Mouse (Mus musculus) urinary bladder, postnatal 4 days (tissue): ENCODE data around the gene Adap1.

Experiments
- DNase-seq, 2 experiments: peaks; one replicate each; pipeline ENCODE4 v3.0.0; 2021 to 2022; ENCODE audit warnings: low spot score in 2 of 2

The Adap1 gene

DNA sequence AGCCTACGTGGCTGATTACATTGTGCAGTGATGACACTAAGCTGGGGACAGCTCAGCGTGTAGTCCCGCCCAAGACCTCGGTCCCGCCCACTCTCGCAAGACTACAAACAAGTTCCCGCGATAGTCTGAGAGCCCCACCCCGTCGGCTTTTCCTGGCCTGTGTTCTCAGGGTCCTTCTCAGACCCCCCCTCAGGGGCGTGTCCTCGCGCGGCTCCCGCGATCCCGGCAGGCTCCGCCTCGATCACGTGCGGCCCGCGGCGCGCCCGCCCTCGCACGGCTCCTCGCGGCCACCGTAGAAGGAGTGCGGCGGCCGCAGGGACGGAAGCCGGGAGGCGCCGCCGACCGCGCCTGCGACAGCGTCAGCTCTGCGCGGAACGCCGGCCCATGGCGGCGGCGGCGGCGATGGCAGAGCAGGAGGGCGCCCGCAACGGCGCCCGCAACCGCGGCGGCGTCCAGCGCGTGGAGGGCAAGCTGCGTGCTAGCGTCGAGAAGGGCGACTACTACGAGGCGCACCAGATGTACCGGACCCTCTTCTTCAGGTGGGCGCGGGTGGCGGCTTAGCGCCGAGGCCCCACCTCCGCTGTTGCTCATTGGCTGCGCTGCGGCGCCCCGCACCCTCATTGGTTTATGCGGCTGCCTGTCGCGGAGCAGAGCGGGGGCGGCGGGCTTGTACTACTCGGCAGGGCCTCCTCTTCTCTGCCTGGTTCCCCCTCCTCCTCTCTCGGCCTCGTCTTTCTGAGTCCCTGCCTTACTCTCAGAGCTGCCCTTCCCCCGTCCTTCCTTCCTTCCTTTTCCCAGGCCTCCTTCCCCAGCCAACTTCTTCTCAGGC, 73.1 kb downstream of the Adap1 start, which contains the start of gene Get4:
Get4 (plus strand) TSS at position 244 of the 829 bp plus-strand sequence.
- DNase-seq, result peak; percentile 99 to 100

DNA sequence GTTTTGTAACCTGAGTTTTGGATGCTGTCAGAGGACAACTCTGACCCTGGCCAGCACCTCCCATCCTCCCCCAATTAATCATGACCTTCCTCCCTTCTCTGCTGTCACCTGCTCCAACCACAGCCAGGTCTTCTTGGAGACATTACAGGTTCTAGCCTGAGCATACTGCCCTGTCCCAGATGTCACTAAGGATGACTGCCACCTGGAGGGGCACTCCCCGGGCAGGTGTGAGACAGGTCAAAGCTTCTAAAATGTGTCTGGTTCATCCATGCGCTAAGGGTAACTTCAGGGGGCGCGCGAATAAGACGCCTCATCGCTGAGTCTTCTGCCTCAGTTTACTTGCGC, 73.7 kb downstream of the Adap1 start:
- DNase-seq, result no peak

DNA sequence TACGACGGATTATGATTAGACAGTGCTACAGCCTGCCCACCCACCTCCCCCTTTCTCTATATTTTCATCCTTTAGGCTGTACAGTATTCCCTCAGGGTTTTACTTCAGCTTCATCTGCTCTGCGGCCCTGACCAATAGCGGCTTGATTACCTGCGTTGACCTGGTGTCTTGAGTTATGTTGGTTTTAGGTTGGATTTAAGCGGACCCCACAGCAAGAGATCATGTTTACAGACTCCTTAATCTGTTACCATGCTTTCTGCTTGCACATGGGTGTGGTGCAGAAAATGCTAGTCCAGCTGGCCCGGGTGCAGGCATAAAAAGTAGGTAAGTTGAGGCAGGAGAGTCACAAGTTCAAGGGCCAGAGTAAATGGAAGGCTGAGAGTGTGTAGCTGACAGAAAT, 74.1 kb downstream of the Adap1 start:
- no peak for DNase-seq

DNA sequence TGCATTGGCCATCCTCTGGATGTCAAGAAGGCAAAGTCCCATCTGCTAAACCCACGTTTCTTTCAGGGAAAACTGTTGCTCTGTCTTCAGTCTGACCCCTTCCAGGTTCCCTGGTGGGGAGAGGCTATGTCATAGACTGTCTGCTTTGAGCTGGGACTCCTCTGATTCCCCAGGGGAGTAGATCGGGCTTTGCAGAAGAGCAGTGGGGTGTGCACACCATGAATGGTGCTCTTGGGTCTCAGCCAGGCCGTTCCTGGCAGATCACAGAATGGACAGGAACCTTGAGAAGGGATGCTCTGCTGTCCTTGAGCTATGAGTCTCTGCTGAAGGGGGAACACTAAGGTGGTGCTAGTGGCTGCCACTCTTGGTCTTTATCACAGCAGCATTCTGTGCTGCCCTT, 76.6 kb downstream of the Adap1 start:
- no peak for DNase-seq

DNA sequence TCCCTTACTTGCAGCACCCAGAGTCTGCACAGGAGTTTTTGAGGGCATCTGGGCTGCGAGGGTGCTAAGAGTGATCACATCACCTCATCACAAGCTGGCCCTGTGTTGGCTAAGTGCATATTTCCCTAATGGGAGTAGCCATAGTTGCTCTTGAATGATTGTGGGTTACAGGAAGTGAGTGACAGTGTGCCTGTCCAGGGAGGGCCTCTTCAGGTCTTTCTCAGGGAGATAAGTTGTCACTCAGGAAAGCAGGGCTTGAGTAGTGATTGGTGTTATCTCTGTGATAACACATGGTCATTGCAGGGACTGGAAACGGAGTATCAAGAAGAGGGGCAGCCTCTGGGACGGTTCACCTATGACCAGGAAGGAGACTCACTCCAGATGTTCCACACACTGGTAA, 77.7 kb downstream of the Adap1 start:
- DNase-seq, result no peak

DNA sequence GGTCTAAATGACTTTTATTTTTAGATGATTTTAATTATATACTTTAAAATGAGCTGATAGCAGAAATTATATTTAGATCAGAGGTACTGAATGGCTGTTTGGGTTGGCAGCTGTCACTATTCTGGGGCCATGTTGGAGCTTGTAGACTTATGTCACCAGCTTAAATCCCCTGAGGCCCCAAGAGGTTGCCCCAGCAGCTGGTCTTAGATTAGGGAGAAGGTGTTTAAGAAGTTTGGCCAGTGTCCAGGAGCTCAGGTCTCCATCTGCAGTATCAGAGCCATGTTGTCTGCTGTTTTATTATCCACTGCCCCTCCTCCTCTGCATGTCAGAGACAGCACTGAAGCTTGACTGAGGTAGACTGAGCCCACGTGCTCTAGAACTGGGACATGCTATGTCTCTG, 82.0 kb downstream of the Adap1 start:
- no peak for DNase-seq

DNA sequence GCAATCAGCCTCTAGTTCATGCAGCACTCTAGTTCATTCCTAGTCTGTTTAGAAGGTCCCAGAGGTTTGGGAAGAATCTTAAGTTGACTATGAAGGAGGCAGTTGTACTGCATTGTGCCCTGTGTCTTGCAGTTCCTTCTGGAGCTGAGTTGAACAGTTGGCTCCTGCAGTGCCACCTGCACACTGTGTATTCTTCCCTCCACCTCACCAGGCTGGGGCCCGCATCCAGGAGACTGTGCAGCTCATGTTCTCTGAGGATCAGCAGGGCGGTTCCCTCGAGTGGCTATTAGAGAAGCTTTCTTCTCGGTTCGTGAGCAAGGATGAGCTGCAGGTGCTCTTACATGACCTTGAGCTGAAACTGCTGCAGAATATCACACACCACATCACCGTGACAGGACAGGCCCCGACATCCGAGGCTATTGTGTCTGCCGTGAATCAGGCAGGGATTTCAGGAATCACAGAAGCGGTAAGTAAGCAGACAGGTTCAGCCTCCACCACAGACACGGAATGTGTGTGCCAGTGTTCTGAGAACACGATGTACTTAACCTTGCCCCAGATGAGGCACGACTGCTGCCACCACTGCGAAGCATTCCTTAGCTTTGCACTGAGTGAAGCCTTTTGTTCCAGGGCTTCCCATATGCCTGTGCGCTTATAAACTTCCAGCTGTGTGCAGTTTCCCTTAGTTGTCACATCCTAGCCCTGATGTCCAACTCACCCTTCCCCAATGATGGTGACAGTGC, 84.2 kb downstream of the Adap1 start:
- DNase-seq, result no peak

DNA sequence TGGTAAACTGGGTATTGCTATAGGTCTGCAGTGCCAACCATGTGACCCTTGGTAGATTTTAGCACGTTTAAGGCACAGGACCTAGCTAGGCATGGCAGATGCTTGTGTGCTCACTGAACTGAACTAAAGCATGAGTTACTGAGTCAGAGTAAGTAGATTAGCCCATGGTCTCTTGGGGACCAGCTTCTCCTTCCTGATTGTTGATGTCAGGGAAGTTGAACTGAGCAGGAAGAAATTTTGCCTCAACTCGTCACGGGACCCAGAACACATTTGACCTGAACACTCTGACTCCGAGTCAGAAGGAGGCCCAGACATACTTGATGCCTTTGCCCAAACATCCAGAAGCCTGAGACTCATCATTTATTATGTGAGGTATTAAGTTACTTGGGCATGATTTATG, 88.0 kb downstream of the Adap1 start:
- DNase-seq, result no peak

DNA sequence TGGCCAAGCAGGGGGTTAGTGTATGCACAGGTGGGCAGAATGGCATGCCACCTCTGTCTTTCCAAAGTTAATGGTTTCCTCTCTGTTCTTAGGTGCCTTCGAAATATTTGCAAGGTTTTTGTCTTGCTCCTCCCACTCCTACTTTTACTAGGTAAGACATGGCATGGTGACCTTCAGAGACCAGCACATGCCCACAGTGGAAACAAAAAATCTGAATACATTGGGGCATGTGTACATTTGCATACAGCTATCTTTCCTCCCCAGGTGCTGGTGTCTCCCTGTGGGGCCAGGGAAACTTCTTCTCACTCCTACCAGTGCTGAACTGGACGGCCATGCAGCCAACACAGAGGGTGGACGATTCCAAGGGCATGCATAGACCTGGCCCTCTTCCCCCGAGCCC, 91.0 kb downstream of the Adap1 start:
- DNase-seq, result no peak

DNA sequence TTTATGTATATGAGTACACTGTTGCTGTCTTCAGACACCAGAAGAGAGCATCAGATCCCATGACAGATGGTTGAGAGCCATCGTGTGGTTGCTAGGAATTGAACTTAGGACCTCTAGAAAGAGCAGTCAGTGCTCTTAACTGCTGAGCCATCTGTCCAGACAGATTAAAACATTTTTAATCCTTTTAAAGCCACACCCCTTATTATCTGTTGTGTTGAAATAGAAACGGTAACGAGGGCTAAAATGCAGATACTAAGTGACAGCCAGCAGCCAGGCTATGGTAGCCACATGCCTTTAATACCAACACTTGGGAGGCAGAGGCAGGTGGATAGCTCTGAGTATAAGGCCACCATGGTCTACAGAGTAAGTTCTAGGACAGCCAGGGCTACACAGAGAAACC, 93.3 kb downstream of the Adap1 start:
- DNase-seq, result no peak

DNA sequence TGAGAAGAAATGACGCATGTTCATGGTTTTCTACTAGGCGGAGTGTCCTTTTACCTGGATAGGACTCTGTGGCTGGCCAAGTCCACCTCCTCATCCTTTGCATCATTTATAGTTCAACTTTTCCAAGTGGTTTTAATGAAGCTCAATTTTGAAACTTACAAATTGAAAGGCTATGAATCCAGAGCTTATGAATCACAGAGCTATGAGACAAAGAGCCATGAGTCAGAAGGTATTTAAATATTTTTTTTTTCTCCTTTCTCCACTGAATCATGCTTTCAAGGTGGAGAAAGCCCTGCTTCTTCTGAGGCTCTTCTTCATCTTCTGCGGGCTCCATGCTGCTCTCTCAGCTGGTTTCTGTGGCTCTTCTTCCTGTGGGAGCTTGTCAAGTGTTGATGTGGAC, 95.7 kb downstream of the Adap1 start:
- DNase-seq, result no peak

DNA sequence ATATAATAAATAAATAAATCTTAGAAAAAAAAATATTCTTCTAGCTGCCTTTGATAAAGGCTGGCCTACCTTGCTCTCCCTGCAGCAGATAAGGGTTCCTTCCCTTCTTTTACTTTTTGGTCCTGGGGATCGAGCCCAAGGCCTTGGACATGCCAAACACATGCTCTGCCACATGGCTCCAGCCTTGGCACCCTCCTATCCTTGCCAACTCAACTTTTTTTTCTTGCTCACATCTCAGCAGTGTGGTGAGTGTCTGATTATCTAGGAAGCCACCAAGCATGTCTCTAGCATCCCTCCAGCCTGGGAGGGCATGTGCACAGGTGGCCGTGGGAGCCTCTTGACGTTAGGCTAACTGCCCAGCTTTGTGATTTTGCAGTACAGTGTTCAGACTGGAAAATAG, 97.1 kb downstream of the Adap1 start:
- DNase-seq, result no peak

DNA sequence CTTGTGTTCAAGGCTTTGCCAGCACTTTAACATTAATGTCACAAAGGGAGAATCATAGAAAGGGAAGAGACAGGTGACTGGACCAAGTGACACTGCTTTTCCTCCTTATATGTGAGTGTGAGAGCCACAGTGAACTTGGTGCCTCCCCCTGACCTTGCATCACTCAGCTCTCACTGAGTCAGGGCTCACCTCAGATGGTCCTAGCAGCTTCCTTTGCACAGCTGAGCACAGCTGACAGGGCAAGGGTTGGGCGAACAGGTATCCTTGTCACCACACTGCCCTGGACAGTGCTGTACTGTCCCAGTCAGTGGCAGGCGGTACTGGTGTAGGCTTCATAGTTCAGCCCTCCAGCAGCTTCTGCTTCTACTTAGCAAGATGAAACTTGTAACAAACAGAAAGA, 97.8 kb downstream of the Adap1 start:
- DNase-seq, result no peak

DNA sequence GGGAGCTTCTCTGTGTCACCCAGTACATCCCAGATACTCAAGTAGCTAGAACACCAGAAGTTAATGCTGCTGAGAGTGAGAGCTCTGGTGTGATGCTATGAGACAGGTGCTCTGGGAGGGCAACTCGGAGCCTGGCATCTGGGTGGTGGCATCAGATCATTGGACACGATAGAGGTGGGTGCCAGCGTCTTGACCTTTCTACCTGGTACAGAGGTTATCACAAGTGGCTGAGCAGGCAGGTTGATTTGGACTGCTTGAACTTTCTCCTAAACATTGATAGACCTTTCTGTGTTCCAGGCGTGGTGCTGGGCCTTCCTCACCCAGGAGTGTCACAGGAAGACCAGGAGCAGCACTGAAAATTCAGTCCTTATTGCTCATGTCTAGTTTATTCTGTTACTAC, 98.2 kb downstream of the Adap1 start:
- no peak for DNase-seq

DNA sequence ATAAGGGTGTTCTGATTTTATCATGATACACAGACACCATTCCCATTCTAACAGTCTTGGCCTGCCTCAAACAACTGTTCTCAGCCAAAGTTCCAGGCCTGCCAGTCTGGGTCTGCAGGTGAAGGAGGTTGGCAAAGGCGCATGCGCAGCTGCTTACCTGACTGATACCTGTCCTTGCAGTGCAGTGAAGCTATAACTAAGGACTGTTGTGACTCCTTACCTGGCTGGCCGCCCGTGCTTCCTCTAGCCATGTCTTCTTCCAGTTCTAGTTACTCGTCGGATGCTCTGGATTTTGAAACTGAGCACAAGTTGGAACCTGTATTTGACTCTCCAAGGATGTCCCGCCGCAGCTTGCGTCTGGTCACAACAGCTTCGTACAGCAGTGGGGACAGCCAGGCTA, 102.1 kb downstream of the Adap1 start:
- DNase-seq, result no peak
